Mouse (Mus musculus): ENCODE measurements around the gene Ankub1.
A peak's percentile ranks its signal among the peaks of the same experiment; 100 is the strongest.

Gene Ankub1

DNA sequence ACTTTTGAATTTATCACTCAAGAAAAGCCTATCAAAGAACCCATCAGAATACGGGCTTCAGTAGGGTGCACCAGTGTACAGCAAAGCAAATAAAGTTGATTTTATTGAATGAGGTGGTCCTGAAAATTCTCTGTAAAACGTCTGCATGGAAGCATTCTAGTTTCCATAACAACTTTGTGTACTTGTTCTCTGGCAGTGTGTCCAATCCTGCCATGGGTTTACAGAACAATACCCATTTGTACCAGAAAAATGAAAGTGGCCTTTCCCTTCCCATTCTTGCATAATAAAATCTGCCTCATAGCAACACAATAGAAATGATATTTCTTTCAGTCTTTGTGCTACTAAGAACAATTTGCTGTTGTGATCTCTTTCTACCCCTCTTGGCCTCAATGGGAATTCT is at the start of gene Ankub1:
Ankub1 (minus strand) TSS at position 81 of the 400 bp plus-strand sequence.
- DNase-seq = no peak

DNA sequence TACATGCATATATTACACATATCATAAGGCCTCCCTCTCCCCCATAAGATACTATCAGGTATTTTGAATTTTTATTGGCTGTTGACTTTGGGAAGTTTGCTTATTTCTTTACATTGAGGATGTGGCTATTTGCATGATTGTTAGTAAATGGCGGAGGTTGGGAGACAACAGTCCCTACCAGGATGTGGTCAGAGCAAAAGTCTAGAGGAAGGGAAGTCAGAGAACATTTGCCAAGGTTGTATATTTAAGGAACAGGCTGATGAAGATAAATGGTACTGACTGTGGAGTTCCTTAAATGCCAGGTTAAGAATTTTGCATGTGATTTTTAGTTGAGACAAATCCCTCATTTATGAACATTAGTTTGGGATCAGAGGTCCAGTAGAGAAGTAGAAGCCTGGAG is 47.2 kb upstream of the Ankub1 start:
- no peak for DNase-seq

- peak; percentile 4 for DNase-seq
Observed at GRCm38 (mm10) chr3:57736419-57737095, 44.0 kb upstream of the Ankub1 start.

DNA sequence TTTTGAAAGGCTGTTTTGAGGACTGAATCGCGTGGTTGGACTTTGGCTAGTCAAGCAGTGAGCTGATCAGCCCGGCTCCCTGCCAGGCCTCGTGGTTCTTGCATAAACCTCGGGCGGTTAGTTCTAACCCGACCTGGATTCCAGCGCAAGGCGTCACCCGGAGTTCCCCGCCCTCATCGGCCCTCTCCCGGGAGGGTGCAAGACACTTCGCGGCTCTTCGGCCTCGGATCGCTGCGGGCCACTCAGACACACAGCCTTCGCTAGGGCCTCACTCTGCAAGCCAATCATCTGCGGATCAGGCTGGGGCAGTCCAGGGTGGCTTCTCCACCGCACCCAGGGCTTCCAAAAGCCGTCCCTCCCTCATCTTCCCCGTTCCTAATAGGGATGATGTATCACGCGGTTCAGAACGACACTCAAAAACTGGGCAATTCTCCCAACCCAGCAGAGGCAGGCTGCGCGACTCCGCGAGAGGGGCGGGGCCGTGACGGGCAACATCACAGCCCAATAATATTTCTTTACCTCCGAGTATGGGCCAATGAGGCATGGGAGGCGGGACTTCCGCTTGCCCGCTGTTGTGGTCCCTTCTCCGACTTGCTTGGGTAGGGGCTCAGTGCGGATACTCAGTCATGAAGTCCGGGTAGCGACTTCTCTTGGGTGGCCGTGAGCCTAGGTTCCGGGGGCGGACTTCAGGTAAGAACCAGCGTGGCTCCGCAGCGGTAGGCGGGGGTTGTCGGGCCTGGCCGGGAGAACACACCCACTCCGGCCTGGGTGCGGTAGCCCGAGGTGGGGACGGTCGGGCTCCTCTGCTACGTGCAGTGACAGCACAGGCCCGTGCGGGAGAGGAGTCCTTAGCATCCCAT is 43.1 kb upstream of the Ankub1 start, which contains the start of gene Rnf13:
Rnf13 (plus strand) TSS at position 552 of the 860 bp plus-strand sequence.
- DNase-seq = peak; percentile 97

DNA sequence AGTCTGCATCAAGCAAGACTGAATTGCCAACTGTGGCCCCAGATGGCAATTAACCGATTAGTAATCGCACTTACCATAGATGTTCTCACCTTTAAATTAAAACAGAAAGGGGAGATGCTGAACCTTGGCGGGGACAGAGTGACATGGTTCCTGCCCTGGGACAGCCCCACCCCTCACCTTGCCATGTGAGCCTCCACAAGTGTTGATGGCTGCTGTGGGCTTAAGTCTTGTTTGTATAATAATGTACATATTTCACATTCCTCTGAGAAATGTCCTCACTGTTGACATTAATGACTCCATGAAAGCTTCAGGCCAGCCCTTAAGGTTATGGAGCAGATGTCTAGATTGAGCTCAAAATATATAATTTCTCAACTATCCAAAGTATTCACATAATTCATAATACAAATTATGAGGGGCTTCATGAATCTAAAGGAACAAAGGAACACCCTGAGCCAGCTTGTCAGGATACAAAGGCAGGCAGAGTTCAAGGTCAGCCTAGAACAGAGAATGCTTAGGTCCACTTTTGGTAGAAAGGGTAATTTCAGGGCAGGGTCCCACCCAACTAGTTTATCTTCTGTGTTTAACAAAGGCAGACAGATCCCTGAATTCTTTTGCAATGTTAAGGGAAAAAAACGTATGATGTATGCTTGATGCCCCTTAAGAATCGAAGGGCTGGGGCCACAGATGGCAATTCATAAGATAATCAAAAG is 39.8 kb upstream of the Ankub1 start:
- DNase-seq = no peak

- no peak for DNase-seq
Observed at GRCm38 (mm10) chr3:57714151-57714550, 21.6 kb upstream of the Ankub1 start.

- DNase-seq = no peak
Observed at GRCm38 (mm10) chr3:57696779-57697178, 4.2 kb upstream of the Ankub1 start.

GRCm38 (mm10) chr3:57696249-57696648 is 3.6 kb upstream of the Ankub1 start:
- DNase-seq = no peak

DNA sequence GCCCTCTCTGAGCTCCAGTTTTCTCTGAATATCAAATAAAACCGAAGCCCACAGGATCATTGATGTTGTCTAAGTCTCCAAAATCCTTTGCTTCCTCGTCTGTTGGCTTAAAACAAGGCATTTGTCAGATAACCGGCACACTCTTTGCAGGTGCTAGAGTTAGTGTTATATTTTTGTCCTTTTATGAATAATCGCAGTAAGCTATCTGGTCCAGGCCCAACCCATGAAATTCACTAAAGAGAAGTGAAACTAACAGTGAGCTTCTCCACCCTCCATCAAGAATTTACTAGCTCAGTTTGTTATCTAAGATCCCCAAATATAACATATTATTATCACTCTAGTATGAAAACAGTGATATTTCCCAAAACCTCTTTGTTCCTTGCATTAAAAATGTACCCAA is 827 bp downstream of the Ankub1 start:
- no peak for DNase-seq

DNA sequence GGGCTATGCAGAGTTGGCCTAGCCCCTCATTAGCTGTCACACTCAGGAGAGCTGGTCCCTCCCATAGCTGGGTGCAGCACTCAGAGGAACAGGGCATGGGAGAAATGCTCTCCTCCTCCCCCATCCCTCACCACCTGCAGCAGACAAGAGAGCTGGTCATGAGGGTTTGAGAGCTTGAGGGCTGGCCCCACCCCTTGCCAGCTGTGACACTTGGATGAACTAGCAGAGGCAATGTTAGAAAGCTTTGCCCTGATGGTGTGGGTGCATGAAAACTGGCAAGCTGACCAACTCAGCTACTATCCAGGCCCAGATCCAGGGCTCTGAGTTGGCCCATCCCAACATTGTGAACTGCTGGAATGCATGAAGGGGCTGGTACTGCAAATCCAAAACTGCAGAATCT is 14.8 kb downstream of the Ankub1 start:
- DNase-seq = no peak

DNA sequence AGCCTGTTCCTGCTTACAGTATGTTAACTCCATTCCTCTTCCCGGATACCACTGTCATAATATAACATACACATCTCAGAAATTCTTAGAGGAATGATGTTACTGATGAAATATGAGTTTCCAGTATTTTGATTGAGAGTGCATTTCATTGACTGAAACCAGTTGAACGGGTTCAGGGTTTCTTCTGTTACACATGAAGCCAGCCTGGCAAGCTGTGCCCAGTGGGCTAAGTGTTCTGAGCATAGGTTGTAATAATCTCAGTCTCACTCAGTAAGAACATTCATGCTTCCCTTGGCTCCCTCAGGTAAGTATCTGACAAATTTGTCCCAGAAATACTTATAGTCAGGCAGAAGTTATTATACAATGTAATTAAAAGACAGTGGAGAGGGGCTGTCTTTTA is 18.5 kb downstream of the Ankub1 start:
- DNase-seq = no peak

GRCm38 (mm10) chr3:57673586-57673985 is 19.0 kb downstream of the Ankub1 start:
- peak; percentile 64 for DNase-seq

DNA sequence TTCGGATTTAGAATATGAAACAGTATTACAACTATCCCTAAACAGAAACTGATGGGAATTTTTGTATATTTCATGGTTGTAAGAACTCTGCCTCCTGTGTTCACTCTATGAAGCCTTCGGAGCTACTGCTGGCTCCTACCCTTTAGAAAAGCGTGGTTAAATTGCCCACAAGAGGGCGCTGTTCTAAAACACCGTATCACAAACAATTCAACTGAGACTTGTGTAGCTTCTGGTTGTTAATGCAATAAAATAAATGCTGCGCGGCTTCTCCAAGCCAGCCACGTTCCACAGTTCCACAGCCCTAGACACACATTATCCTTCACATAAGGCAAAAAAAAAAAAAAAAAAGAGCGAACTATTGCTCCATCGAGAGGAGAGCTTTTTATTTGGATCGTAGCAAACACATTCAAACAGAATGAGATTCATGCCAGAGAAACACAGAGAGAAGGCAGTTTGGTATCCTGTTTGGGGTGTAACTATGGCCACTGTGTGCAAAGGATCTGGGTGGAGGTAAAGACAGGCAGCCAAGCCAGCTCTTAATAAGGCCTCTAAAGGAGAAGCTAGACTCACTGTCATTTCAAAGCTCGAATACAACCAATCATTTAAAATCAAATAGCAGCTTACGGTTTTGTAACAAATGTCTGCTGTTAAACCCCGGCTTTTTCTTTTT is 25.4 kb downstream of the Ankub1 start:
- DNase-seq = peak; percentile 82

GRCm38 (mm10) chr3:57665880-57666279 is 26.7 kb downstream of the Ankub1 start:
- DNase-seq = no peak

DNA sequence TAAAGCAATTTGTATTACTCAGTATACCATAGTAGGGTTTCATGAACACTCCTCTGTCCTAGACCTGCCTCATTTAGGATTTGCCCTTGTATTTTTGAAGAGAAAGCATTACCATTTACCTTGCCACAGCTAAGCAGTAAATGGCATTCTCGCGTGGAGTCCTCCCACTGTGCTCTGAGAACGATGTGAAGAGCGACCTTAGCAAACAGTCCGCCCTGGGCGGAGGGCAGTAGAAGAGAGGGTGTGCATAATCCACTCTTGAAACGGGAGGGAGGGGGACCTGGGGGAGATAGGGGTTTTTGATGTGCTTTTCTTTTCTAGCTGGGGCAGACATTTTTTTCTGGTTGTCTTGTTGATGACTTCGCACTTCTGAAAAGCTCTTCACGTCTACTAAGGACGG is 27.9 kb downstream of the Ankub1 start:
- DNase-seq = no peak

GRCm38 (mm10) chr3:57663731-57664130 is 28.9 kb downstream of the Ankub1 start:
- peak; percentile 71 for DNase-seq

- no peak for DNase-seq
Observed at GRCm38 (mm10) chr3:57658608-57659007, 34.0 kb downstream of the Ankub1 start.

- no peak for DNase-seq
Observed at GRCm38 (mm10) chr3:57653646-57654045, 39.0 kb downstream of the Ankub1 start.

DNA sequence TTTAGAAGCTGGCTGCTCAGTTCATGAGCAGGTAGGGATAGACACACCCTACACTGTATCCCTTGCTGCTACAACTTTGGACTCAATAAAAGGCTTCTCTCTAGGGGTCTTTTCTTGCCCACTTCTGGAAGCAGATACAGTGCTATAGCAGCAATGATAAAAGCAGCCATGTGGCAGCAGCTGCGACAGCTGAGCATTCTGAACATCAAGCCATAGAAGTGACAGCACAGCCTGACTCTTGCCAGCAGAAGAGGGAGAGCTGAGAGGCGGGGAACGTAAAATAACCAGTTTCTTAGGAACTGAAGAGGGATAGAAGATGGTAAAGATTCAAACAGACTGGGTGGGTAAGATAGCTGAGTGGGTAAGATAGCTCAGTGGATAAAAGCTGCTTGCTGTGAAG is 40.1 kb downstream of the Ankub1 start:
- DNase-seq = no peak

DNA sequence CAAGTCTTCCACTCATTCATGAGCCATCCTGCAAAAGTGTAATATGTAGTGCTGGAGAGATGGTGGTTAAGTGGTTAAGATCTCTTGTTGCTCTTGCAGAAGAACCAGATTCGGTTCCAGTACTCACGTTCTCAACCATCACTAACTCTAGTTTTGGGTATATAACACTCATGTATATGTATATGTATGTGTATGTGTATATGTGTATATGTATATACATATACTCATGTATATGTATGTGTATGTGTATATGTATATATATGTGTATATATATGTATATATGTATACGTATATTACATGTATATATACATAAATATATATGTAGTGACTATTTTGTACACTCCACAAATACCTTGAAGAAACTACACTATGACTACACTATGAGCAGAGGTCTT is 40.7 kb downstream of the Ankub1 start:
- DNase-seq = no peak

DNA sequence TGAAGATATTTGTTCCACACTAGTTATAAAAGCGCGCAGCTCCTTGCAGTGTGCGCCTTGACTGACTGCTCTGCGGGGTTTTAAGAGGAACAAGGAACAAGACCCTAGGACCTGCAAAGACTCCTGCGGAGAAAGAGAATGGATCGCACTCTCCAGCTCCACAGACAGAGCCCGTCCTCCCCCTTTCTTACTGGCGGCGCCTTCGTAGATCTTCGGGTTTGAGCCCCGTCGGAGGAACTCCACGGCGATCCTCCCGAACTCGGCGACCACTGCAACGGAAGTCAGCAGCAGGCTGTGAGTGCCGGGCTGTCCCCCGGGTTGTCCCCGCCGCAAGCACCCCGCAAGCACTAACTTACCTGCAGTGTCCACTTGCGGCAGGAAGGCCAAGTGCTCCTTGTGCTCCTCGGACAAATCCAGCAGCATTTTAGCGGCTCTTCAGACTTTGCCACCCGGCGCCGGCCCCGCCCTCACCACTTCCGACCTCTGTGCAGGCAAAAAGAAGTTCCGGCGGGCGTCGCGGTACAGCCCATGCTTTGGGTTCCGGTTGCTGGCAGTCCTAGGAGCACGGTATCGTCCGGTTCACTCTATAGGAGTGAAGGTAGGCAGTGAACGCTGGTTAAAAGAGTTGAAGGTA is 41.3 kb downstream of the Ankub1 start, which contains the start of gene Commd2:
Commd2 (minus strand) TSS at position 485 of the 634 bp plus-strand sequence.
- peak; percentile 94 for DNase-seq

GRCm38 (mm10) chr3:57643191-57643590 is 49.4 kb downstream of the Ankub1 start:
- DNase-seq = no peak

Data from lung, postnatal 10 days (tissue).